Mouse (Mus musculus): ENCODE data around the gene Gm4756. TPM values are rescaled to one million over a fixed set of nuclear protein-coding genes. Genes with fewer than 3 reads are reported as not detected.

Gene Gm4756
- polyA plus RNA-seq, 2 experiments = 0.06 to 0.08 TPM

DNA sequence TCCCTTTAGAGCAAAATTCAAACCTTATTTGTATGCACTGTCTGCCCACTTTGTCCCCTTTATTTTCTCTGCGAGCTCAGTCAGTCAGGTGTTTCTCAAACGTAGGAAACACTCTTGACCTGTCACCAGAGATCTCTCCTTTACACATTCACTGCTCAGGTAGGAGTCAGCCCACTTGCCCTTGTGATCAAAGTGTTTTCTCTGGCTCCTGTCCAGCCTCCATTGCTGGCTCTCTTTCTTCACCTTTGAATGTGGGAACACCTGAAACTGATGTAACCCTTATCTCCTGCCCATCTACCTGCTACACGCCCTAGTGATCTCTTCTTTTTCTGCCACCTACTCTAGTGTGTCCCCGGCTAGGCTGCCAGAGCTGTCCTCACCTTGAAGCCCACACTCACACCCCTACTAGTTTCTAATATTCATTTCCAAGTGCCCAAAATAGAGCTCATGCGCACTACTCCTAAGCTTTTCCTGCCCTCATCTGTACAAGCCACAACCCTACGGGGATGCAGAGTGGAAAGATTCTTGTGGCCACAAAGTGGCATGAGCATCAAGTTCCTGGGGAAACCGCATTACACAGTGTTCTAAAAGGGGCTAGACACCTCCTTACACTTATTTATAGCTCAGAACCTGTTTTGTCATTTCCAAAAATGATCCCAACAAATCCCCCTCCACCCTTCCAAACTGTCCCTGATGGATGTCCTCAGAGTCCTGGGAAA, 24.8 kb upstream of the Gm4756 start:
- no peaks in the 10 kb centered on the region for H3K36me3 ChIP-seq (replicated peaks; ENCODE audit: control insufficient read depth, insufficient read depth, low read depth)
- DNase-seq (ENCODE audit: low read depth in 3 of 3, low spot score in 3 of 3) (no peak), ATAC-seq (ENCODE audit: insufficient read depth) (no peak)
- no peak overlapping the region for H3K27ac ChIP-seq
- 42% methylated on average over 7 of the region's 7 CpGs for WGBS (ENCODE audit: insufficient replicate concordance)
- no peaks in the 10 kb centered on the region for H3K4me1 ChIP-seq (replicated peaks; ENCODE audit: control insufficient read depth in 2 of 2, insufficient read depth in 2 of 2, low read length in 1 of 2)
- no peak overlapping the region for H3K4me3 ChIP-seq (ENCODE audit: insufficient read depth in 1 of 2, low read depth in 2 of 2, low read length in 2 of 2)
- TF ChIP-seq CTCF (IDR thresholded peaks at IDR 0.05; ENCODE audit: low read depth) (no peak), EP300 (IDR thresholded peaks at IDR 0.05; ENCODE audit: low read depth) (no peak)
- H3K9me3 ChIP-seq (ENCODE audit: control insufficient read depth, low read length) = no peaks in the 10 kb centered on the region
- no peak overlapping the region for H3K4me2 ChIP-seq (ENCODE audit: low read depth)
- no peaks in the 10 kb centered on the region for H3K27me3 ChIP-seq (ENCODE audit: control insufficient read depth, insufficient read depth, low read length)
- no peak overlapping the region for H3K9ac ChIP-seq (replicated peaks)

- H3K9ac ChIP-seq (replicated peaks) = no peak overlapping the region
- no peak overlapping the region for H3K4me3 ChIP-seq (ENCODE audit: insufficient read depth in 1 of 2, low read depth in 2 of 2, low read length in 2 of 2)
- ATAC-seq (ENCODE audit: insufficient read depth) = no peak
- H3K27ac ChIP-seq = no peak overlapping the region
- H3K4me2 ChIP-seq (ENCODE audit: low read depth) = no peak overlapping the region
- no peaks in the 10 kb centered on the region for H3K36me3 ChIP-seq (replicated peaks; ENCODE audit: control insufficient read depth, insufficient read depth, low read depth)
- TF ChIP-seq CTCF (IDR thresholded peaks at IDR 0.05; ENCODE audit: low read depth) = no peak
- TF ChIP-seq EP300 (IDR thresholded peaks at IDR 0.05; ENCODE audit: low read depth) = no peak
- H3K9me3 ChIP-seq (ENCODE audit: control insufficient read depth, low read length) = no peaks in the 10 kb centered on the region
- DNase-seq (ENCODE audit: low read depth in 3 of 3, low spot score in 3 of 3) = no peak
- H3K4me1 ChIP-seq (replicated peaks; ENCODE audit: control insufficient read depth in 2 of 2, insufficient read depth in 2 of 2, low read length in 1 of 2) = no peaks in the 10 kb centered on the region
- WGBS (ENCODE audit: insufficient replicate concordance) = 70% methylated on average over 6 of the region's 6 CpGs
- H3K27me3 ChIP-seq (ENCODE audit: control insufficient read depth, insufficient read depth, low read length) = no peaks in the 10 kb centered on the region
Measured at GRCm38 (mm10) chr12:72671516-72672135, 22.2 kb upstream of the Gm4756 start.

DNA sequence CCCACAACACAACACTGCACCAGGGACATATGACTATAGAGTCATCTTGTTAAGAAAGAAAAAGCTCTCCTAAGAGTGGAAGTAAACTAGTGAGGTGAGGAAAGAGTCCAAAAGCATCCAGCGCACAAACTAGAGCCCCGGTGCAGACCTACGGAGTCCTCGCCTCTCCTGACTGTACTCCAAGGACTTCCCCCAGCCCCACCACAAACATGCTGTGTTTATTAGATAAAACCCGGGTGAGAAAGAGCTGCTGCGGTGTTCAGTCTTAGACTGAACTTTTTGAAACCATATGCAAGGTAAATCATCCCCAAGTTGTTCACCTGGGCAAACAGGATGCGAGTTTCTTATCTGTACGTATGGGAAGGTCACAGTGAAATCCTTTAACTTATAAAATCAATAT, 21.5 kb upstream of the Gm4756 start:
- WGBS (ENCODE audit: insufficient replicate concordance) = 25% methylated on average over 8 of the region's 8 CpGs
- Histone ChIP-seq H3K9me3 (ENCODE audit: control insufficient read depth, low read length) (no peaks in the 10 kb centered on the region), H3K4me1 (replicated peaks; ENCODE audit: control insufficient read depth in 2 of 2, insufficient read depth in 2 of 2, low read length in 1 of 2) (no peaks in the 10 kb centered on the region), H3K9ac (replicated peaks) (no peak overlapping the region), H3K36me3 (replicated peaks; ENCODE audit: control insufficient read depth, insufficient read depth, low read depth) (no peaks in the 10 kb centered on the region), H3K27ac (no peak overlapping the region), H3K4me2 (ENCODE audit: low read depth) (no peak overlapping the region), H3K4me3 (ENCODE audit: insufficient read depth in 1 of 2, low read depth in 2 of 2, low read length in 2 of 2) (no peak overlapping the region), H3K27me3 (ENCODE audit: control insufficient read depth, insufficient read depth, low read length) (no peaks in the 10 kb centered on the region)
- DNase-seq (ENCODE audit: low read depth in 3 of 3, low spot score in 3 of 3) (no peak), ATAC-seq (ENCODE audit: insufficient read depth) (no peak)
- TF ChIP-seq EP300 (IDR thresholded peaks at IDR 0.05; ENCODE audit: low read depth) (no peak), CTCF (IDR thresholded peaks at IDR 0.05; ENCODE audit: low read depth) (no peak)

GRCm38 (mm10) chr12:72667868-72668469, 18.5 kb upstream of the Gm4756 start:
- Histone ChIP-seq H3K9me3 (ENCODE audit: control insufficient read depth, low read length) (no peaks in the 10 kb centered on the region), H3K27ac (no peak overlapping the region), H3K27me3 (ENCODE audit: control insufficient read depth, insufficient read depth, low read length) (no peaks in the 10 kb centered on the region), H3K4me1 (replicated peaks; ENCODE audit: control insufficient read depth in 2 of 2, insufficient read depth in 2 of 2, low read length in 1 of 2) (peaks cover 0 to 5% of the 10 kb centered on the region in 2 experiments; a peak in 2 of 4 replicates), H3K36me3 (replicated peaks; ENCODE audit: control insufficient read depth, insufficient read depth, low read depth) (no peaks in the 10 kb centered on the region), H3K4me2 (ENCODE audit: low read depth) (no peak overlapping the region), H3K4me3 (ENCODE audit: insufficient read depth in 1 of 2, low read depth in 2 of 2, low read length in 2 of 2) (no peak overlapping the region), H3K9ac (replicated peaks) (no peak overlapping the region)
- WGBS (ENCODE audit: insufficient replicate concordance) = 54% methylated on average over 10 of the region's 10 CpGs
- no peak for DNase-seq (ENCODE audit: low read depth in 3 of 3, low spot score in 3 of 3)
- no peak for TF ChIP-seq CTCF (IDR thresholded peaks at IDR 0.05; ENCODE audit: low read depth)
- TF ChIP-seq EP300 (IDR thresholded peaks at IDR 0.05; ENCODE audit: low read depth) = no peak
- ATAC-seq (ENCODE audit: insufficient read depth) = no peak

- DNase-seq (ENCODE audit: low read depth in 3 of 3, low spot score in 3 of 3) = no peak
- WGBS (ENCODE audit: insufficient replicate concordance) = 77% methylated on average over 5 of the region's 5 CpGs
- no peak overlapping the region for H3K4me2 ChIP-seq (ENCODE audit: low read depth)
Measured at GRCm38 (mm10) chr12:72666015-72666414, 16.6 kb upstream of the Gm4756 start.

More at GRCm38 (mm10) chr12:72666015-72666414, 16.6 kb upstream of the Gm4756 start:
- Histone ChIP-seq H3K27me3 (ENCODE audit: control insufficient read depth, insufficient read depth, low read length) (no peaks in the 10 kb centered on the region), H3K36me3 (replicated peaks; ENCODE audit: control insufficient read depth, insufficient read depth, low read depth) (no peaks in the 10 kb centered on the region), H3K9ac (replicated peaks) (no peak overlapping the region), H3K27ac (no peak overlapping the region), H3K9me3 (ENCODE audit: control insufficient read depth, low read length) (no peaks in the 10 kb centered on the region), H3K4me3 (ENCODE audit: insufficient read depth in 1 of 2, low read depth in 2 of 2, low read length in 2 of 2) (no peak overlapping the region), H3K4me1 (replicated peaks; ENCODE audit: control insufficient read depth in 2 of 2, insufficient read depth in 2 of 2, low read length in 1 of 2) (peaks cover 0 to 5% of the 10 kb centered on the region in 2 experiments; a peak in 2 of 4 replicates)
- no peak for ATAC-seq (ENCODE audit: insufficient read depth)
- TF ChIP-seq EP300 (IDR thresholded peaks at IDR 0.05; ENCODE audit: low read depth) = no peak
- no peak for TF ChIP-seq CTCF (IDR thresholded peaks at IDR 0.05; ENCODE audit: low read depth)

Data from liver, embryonic 14.5 days (tissue).